10 mouse cellular contexts compared by ENCODE assay signal in genomic region chr17:6736306-6737272, GRCm38 (mm10). TPM values are rescaled to one million over a fixed set of nuclear protein-coding genes. Genes with fewer than 3 reads are reported as not detected.
DNase-seq lines count a peak whose midpoint lies in the region; ATAC-seq lines count a peak whose summit lies in the region.
"Had no signal": no experiment of that assay in that cellular context is flagged by ENCODE, and none has a peak within 500 bp of the region (broad histone marks: within the 10 kb centered on the region; RNA-seq: fewer than 3 reads in every experiment).

No protein-coding gene starts in this region.

- WGBS in embryonic facial prominence, embryonic 10.5 days, result 36% methylated on average over 15 of the region's 15 CpGs
- WGBS in kidney, embryonic 16.5 days, result 54% methylated on average over 15 of the region's 15 CpGs

- H3K27me3 ChIP-seq in embryonic facial prominence, embryonic 10.5 days (replicated peaks; ENCODE audit: low read depth, poor library complexity, severe bottlenecking), result no peaks in the 10 kb centered on the region
- no peaks in the 10 kb centered on the region for H3K27me3 ChIP-seq in kidney, embryonic 16.5 days (ENCODE audit: insufficient read depth, low read length)

- DNase-seq in layer of hippocampus, postnatal 10 days (ENCODE audit: low spot score in 2 of 2), result peak; percentile 1 to 10
- no peak for DNase-seq in layer of hippocampus, adult 18-20 months (ENCODE audit: low spot score in 2 of 2)
- DNase-seq in B cell, adult 2 months, result peak; percentile 26 to 27
- no peak for DNase-seq in embryonic facial prominence, embryonic 10.5 days (ENCODE audit: low spot score)
- DNase-seq in heart, postnatal 36 days, result no peak
- DNase-seq in left cerebral cortex, adult 18-20 months (ENCODE audit: low spot score in 2 of 2), result no peak
- DNase-seq: right cerebral cortex, postnatal 14 days had no signal

- intact Hi-C loops in heart, postnatal 36 days (cut with DNase I), result no loop called here

- no peak overlapping the region for H3K4me2 ChIP-seq in kidney, embryonic 16.5 days (replicated peaks; ENCODE audit: low read depth, low read length)

- H3K4me1 ChIP-seq in embryonic facial prominence, embryonic 10.5 days, result peaks cover 35% of the 10 kb centered on the region
- H3K4me1 ChIP-seq in kidney, embryonic 16.5 days (ENCODE audit: insufficient read depth, low read length), result peaks cover 7% of the 10 kb centered on the region; the same call in 1 of the 2 replicates

- H3K36me3 ChIP-seq in embryonic facial prominence, embryonic 10.5 days (replicated peaks), result peaks cover 33% of the 10 kb centered on the region
- H3K36me3 ChIP-seq in kidney, embryonic 16.5 days (ENCODE audit: insufficient read depth, low read length), result peaks cover 36% of the 10 kb centered on the region

- H3K9me3 ChIP-seq in embryonic facial prominence, embryonic 10.5 days, result no peaks in the 10 kb centered on the region
- H3K9me3 ChIP-seq in kidney, embryonic 16.5 days (ENCODE audit: low read length), result no peaks in the 10 kb centered on the region

- H3K4me3 ChIP-seq in embryonic facial prominence, embryonic 10.5 days, result no peak overlapping the region
- H3K4me3 ChIP-seq in kidney, embryonic 16.5 days (ENCODE audit: low read length), result no peak overlapping the region
- H3K4me3 ChIP-seq: erythroblast, embryonic 14.5 days had no signal

- no peak overlapping the region for H3K9ac ChIP-seq in kidney, embryonic 16.5 days (replicated peaks; ENCODE audit: low read length)

- H3K27ac ChIP-seq in embryonic facial prominence, embryonic 10.5 days (replicated peaks), result 0 out of 2 replicates have a peak overlapping the region, but pooled peaks have one; percentile 30
- H3K27ac ChIP-seq in kidney, embryonic 16.5 days (ENCODE audit: low read length), result peak overlapping the region; percentile 40; the same call in 1 of the 2 replicates

- ATAC-seq in kidney, embryonic 16.5 days (ENCODE audit: low FRiP score, low TSS enrichment), result no peak
- no peak for ATAC-seq in frontal cortex, adult (ENCODE audit: low TSS enrichment)

RNA-seq across cellular contexts. Expression of gene Ezr, which starts 46.0 kb away (rescaled TPM):
- total RNA-seq in layer of hippocampus, postnatal 10 days (2021), result 10 to 100 TPM; 51.0 to 56.6 TPM
- total RNA-seq in layer of hippocampus, adult 18-20 months (2021), result 10 to 100 TPM; 49.2 to 53.6 TPM
- polyA plus RNA-seq in embryonic facial prominence, embryonic 10.5 days (2016; fragmentation: Nextera tagmentation; extraction: Ambion mirVana), result 51.6 and 55.0 TPM in 2 replicates
- 240 and 248 TPM in 2 replicates for polyA plus RNA-seq in kidney, embryonic 16.5 days (2015; fragmentation: Nextera tagmentation; extraction: Ambion mirVana)
- 10 to 100 TPM; 35.0 to 43.3 TPM for total RNA-seq in heart, postnatal 36 days (2021)
- total RNA-seq in left cerebral cortex, adult 18-20 months (2021), result 10 to 100 TPM; 42.4 to 46.8 TPM

Comparison
In these comparisons a context has a peak if more than half of its experiments do, and no peak if none do; other contexts are left out.
1. DNase-seq: peak in layer of hippocampus, postnatal 10 days (2 of 2) and B cell, adult 2 months (2 of 2); none in layer of hippocampus, adult 18-20 months (0 of 2), embryonic facial prominence, embryonic 10.5 days (single experiment), heart, postnatal 36 days (0 of 2) and left cerebral cortex, adult 18-20 months (0 of 2).